Comparison of ENCODE assay signal across 11 mouse cellular contexts in the genomic region with DNA sequence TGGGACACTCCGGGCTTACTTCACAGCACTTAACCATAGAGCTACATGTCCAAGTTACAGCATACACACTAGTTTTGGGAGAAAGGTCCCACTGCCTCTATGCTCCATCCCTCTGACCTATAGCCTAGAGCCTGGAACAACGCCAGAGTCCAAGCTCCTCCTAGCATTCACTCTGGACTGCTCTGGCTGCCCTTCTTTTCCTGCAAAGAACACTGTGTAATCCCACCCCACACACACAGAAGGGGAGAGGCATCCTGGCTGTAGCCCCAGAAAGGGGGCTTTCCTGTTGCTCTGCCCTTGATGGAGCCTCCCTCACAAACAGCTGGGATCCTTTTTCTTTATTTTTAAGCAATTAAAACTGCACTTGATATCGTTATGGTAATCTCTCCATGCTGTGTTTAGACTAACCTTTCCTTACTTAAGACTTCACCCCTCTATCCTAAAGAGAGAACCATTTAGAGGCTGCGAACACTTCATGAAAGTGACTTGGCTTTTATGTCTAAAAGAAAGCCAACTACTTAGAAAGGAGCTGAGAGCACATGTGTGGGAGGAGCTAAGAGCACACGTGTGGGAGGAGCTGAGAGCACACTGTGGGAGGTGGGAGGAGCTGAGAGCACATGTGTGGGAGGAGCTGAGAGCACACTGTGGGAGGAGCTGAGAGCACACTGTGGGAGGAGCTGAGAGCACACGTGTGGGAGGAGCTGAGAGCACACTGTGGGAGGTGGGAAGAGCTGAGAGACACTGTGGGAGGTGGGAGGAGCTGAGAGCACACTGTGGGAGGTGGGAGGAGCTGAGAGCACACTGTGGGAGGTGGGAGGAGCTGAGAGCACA.
A peak's percentile ranks its signal among the peaks of the same experiment; 100 is the strongest.
DNase-seq lines count a peak whose midpoint lies in the region; ATAC-seq lines count a peak whose summit lies in the region.
"Had no signal": no experiment of that assay in that cellular context is flagged by ENCODE, and none has a peak within 500 bp of the region (broad histone marks: within the 10 kb centered on the region; RNA-seq: fewer than 3 reads in every experiment).

No protein-coding gene starts in this region.

- H3K4me1 ChIP-seq in hindbrain, embryonic 16.5 days (ENCODE audit: control insufficient read depth, insufficient read depth, low read depth, low read length), result peaks cover 10% of the 10 kb centered on the region
- 0 out of 2 replicates have a peak, but pooled peaks cover 11% of the 10 kb centered on the region for H3K4me1 ChIP-seq in hindbrain, embryonic 14.5 days (replicated peaks; ENCODE audit: control insufficient read depth, insufficient read depth, low read length)

- no peaks in the 10 kb centered on the region for H3K36me3 ChIP-seq in hindbrain, embryonic 16.5 days (ENCODE audit: control insufficient read depth, insufficient read depth, low read length)
- no peaks in the 10 kb centered on the region for H3K36me3 ChIP-seq in hindbrain, embryonic 14.5 days (replicated peaks; ENCODE audit: control insufficient read depth, insufficient read depth)
- H3K36me3 ChIP-seq: hindbrain, embryonic 15.5 days had no signal

- WGBS in hindbrain, embryonic 16.5 days, result 70% methylated on average over 6 of the region's 6 CpGs
- 76% methylated on average over 6 of the region's 6 CpGs for WGBS in hindbrain, embryonic 14.5 days

- no peaks in the 10 kb centered on the region for H3K27me3 ChIP-seq in hindbrain, embryonic 16.5 days (replicated peaks; ENCODE audit: control insufficient read depth, insufficient read depth, low read length)
- no peaks in the 10 kb centered on the region for H3K27me3 ChIP-seq in hindbrain, embryonic 14.5 days (ENCODE audit: control insufficient read depth, insufficient read depth, low read length)
- H3K27me3 ChIP-seq: forebrain, embryonic 13.5 days; hindbrain, embryonic 15.5 days had no signal

- no peak overlapping the region for H3K9ac ChIP-seq in hindbrain, embryonic 16.5 days (ENCODE audit: low read depth, low read length)
- no peak overlapping the region for H3K9ac ChIP-seq in hindbrain, embryonic 14.5 days
- H3K9ac ChIP-seq: forebrain, embryonic 13.5 days; hindbrain, embryonic 15.5 days; liver, embryonic 14.5 days had no signal

- H3K27ac ChIP-seq in hindbrain, embryonic 16.5 days (ENCODE audit: low read depth, low read length), result no peak overlapping the region
- H3K27ac ChIP-seq in hindbrain, embryonic 14.5 days, result no peak overlapping the region
- H3K27ac ChIP-seq: forebrain, embryonic 13.5 days; hindbrain, embryonic 15.5 days; liver, embryonic 14.5 days had no signal

- no peak overlapping the region for H3K4me2 ChIP-seq in hindbrain, embryonic 16.5 days (ENCODE audit: low read length)
- no peak overlapping the region for H3K4me2 ChIP-seq in hindbrain, embryonic 14.5 days (replicated peaks)
- H3K4me2 ChIP-seq: forebrain, embryonic 13.5 days; hindbrain, embryonic 15.5 days had no signal

- no peak overlapping the region for H3K4me3 ChIP-seq in hindbrain, embryonic 16.5 days (ENCODE audit: low read length)
- H3K4me3 ChIP-seq in hindbrain, embryonic 14.5 days (replicated peaks; ENCODE audit: low read length), result no peak overlapping the region
- H3K4me3 ChIP-seq: forebrain, embryonic 13.5 days; hindbrain, embryonic 15.5 days had no signal

- 0 out of 2 replicates have a peak, but pooled peaks have one; percentile 34 for ATAC-seq in hindbrain, embryonic 16.5 days
- no peak for ATAC-seq in hindbrain, embryonic 14.5 days (ENCODE audit: low FRiP score)
- ATAC-seq in erythroid progenitor cell, adult 5-6 weeks (replicated peaks; ENCODE audit: low FRiP score, poor library complexity, severe bottlenecking), result no peak
- ATAC-seq: forebrain, embryonic 13.5 days had no signal

- no peaks in the 10 kb centered on the region for H3K9me3 ChIP-seq in hindbrain, embryonic 16.5 days (ENCODE audit: control insufficient read depth, low read length)
- H3K9me3 ChIP-seq in hindbrain, embryonic 14.5 days (ENCODE audit: control insufficient read depth, low read length), result no peaks in the 10 kb centered on the region
- H3K9me3 ChIP-seq: forebrain, embryonic 13.5 days; hindbrain, embryonic 15.5 days had no signal

- no peak for DNase-seq in hindbrain, embryonic 14.5 days (ENCODE audit: low spot score)
- peak; percentile 59 to 72 for DNase-seq in urinary bladder, postnatal 4 days (ENCODE audit: low spot score in 2 of 2)
- no peak for DNase-seq in urinary bladder, adult 18-20 months (ENCODE audit: low spot score in 2 of 2)
- peak; percentile 64 for DNase-seq in kidney, postnatal 14 days
- no peak for DNase-seq in spleen, adult 12 weeks (ENCODE audit: low spot score)
- DNase-seq: cerebellum, adult 11 months had no signal

Comparison
In these comparisons a context has a peak if more than half of its experiments do, and no peak if none do; other contexts are left out.
1. DNase-seq: peak in urinary bladder, postnatal 4 days (2 of 2) and kidney, postnatal 14 days (single experiment); none in hindbrain, embryonic 14.5 days (single experiment), urinary bladder, adult 18-20 months (0 of 2) and spleen, adult 12 weeks (single experiment).